Mouse (Mus musculus): ENCODE measurements around the gene Dtnb. TPM values are rescaled to one million over a fixed set of nuclear protein-coding genes. Genes with fewer than 3 reads are reported as not detected.
A peak's percentile ranks its signal among the peaks of the same experiment; 100 is the strongest.
"Not testable (repeated sequence)": the region's sequence is repeated elsewhere in the genome, so short reads cannot be mapped to it uniquely, and the experiment has no call there.

Gene Dtnb
- polyA plus RNA-seq, 1 experiment: 1.6 TPM

DNA sequence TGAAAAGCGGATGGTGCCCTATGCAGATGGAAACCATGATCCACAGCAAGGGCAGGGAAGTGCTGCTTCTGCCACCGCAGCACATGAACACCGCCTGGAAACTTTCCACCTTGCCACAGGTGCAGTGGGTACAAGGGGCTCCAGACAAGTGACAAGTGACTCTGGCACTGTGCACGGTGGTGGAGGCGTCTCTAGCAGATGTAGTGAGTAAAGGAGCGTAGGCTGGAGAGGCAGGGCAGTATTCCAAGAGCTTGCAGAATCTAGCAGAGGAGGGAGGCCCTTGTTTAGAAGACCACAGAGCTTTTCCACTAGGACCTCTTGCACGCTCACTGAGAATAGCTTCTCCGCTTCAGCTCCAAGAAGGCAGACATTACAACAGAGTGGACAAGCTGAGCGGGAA, 102.7 kb downstream of the Dtnb start:
- no peak overlapping the region for H3K27ac ChIP-seq (ENCODE audit: insufficient read depth, low read depth, low read length)
- no peak overlapping the region for H3K4me3 ChIP-seq (ENCODE audit: insufficient read depth, low read length)
- TF ChIP-seq CTCF (IDR thresholded peaks at IDR 0.05; ENCODE audit: low read depth, low read length): no peak
- peaks cover 3% of the 10 kb centered on the region; the same call in 1 of the 2 replicates for H3K4me1 ChIP-seq (ENCODE audit: control insufficient read depth, insufficient read depth, low read length)

DNA sequence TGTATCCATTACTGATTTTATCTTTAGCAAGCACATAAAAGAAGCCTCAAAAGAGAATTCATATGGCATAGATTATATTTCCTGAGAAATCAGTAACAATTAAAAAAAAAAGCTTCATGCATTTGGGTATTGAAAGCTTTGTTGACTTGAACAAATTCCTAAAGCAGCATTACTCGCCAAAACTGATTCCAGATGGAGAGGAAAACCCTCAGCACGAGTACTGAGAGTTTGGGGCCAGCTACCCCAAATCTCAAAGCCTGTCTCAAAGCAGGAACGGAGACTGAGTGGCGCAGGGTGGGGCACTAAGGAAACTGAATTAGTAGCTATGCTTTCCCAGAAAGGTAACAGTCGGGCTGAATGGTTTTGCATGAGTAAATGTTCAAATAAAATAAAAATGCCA, 108.5 kb downstream of the Dtnb start:
- Histone ChIP-seq H3K4me3 (ENCODE audit: insufficient read depth, low read length) (no peak overlapping the region), H3K27ac (ENCODE audit: insufficient read depth, low read depth, low read length) (no peak overlapping the region), H3K4me1 (ENCODE audit: control insufficient read depth, insufficient read depth, low read length) (no peaks in the 10 kb centered on the region)
- no peak for TF ChIP-seq POLR2A (IDR thresholded peaks at IDR 0.05; ENCODE audit: borderline replicate concordance, low read depth, low read length)
- TF ChIP-seq CTCF (IDR thresholded peaks at IDR 0.05; ENCODE audit: low read depth, low read length): no peak

DNA sequence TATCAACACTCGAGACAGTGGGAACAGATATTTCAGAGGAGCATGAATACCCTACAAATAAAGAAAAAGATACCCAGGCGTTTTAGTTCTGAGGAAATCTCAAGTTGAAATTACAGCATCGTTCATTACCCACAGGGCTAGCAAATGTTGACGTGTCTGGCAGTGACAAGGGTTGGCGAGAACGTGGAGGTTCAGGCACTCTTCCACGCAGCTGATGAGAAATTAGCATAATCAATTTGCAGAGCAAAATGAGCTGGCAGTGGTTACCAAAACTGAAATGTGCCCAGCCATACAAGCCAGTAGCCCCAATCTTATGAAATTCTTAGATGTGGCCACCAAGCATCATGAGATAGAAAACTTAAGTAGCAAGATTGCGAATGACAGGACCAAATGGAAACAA, 110.9 kb downstream of the Dtnb start:
- Histone ChIP-seq H3K27ac (ENCODE audit: insufficient read depth, low read depth, low read length) (no peak overlapping the region), H3K4me3 (ENCODE audit: insufficient read depth, low read length) (no peak overlapping the region), H3K4me1 (ENCODE audit: control insufficient read depth, insufficient read depth, low read length) (peaks cover 11% of the 10 kb centered on the region)
- no peak for TF ChIP-seq POLR2A (IDR thresholded peaks at IDR 0.05; ENCODE audit: borderline replicate concordance, low read depth, low read length)
- TF ChIP-seq CTCF (IDR thresholded peaks at IDR 0.05; ENCODE audit: low read depth, low read length): no peak

DNA sequence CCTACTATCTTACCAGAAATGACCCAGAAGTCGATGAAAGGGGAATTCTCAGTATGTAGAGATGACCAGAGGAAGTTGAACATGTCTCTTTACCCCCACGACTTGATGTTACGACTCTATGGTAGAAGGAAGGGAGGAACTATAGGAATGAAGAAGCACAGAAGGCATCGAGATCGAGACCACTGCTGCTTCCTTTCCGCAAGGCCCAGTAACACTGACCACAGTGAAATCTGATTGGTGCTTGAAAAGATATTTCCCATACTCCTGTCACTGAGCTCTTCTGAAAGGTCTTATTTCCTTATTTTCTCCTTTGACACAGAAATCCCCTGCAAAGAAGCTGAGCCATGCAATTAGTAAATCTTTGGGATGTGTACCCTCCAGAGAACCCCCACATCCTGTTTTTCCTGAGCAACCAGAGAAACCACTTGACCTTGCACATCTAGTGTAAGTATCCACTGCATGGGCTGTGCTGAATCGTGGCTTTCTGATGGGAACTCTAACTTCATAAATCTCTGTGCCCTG, 114.3 kb downstream of the Dtnb start:
- TF ChIP-seq POLR2A (IDR thresholded peaks at IDR 0.05; ENCODE audit: borderline replicate concordance, low read depth, low read length): no peak
- no peak for TF ChIP-seq CTCF (IDR thresholded peaks at IDR 0.05; ENCODE audit: low read depth, low read length)
- Histone ChIP-seq H3K4me3 (ENCODE audit: insufficient read depth, low read length) (no peak overlapping the region), H3K27ac (ENCODE audit: insufficient read depth, low read depth, low read length) (peak overlapping the region; percentile 77), H3K4me1 (ENCODE audit: control insufficient read depth, insufficient read depth, low read length) (peaks cover 11% of the 10 kb centered on the region)

DNA sequence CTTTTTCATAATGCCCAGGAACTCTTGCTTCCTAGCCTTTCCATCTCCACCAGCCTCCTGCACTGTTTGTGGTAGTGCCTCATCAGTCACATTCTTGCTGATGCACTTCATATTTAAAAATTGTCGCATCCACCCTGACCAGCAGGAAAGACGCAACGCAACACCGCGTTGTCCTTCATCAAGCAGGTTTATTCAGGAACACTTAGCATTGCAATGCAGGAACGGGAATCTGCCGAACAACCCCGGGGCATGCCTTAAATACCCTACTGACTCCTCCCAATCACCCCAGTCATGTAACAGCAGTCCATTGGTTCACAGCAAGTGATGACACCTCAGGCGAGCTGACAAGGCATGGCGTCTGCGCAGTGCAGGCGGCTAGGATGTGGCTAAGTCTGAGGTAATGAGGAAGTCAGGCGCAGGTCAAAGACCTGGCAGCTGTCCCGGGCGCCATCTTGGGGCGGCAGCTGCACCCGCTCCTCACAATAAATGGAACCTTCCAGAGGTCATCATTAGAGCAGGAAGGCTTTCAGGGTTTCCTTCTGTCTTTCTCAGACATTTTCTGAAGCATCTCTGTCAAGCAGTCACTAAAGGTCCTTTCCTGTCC, 118.8 kb downstream of the Dtnb start:
- H3K4me3 ChIP-seq (ENCODE audit: insufficient read depth, low read length); H3K27ac ChIP-seq (ENCODE audit: insufficient read depth, low read depth, low read length): not testable (repeated sequence)
- H3K4me1 ChIP-seq (ENCODE audit: control insufficient read depth, insufficient read depth, low read length): peaks cover 10% of the 10 kb centered on the region

DNA sequence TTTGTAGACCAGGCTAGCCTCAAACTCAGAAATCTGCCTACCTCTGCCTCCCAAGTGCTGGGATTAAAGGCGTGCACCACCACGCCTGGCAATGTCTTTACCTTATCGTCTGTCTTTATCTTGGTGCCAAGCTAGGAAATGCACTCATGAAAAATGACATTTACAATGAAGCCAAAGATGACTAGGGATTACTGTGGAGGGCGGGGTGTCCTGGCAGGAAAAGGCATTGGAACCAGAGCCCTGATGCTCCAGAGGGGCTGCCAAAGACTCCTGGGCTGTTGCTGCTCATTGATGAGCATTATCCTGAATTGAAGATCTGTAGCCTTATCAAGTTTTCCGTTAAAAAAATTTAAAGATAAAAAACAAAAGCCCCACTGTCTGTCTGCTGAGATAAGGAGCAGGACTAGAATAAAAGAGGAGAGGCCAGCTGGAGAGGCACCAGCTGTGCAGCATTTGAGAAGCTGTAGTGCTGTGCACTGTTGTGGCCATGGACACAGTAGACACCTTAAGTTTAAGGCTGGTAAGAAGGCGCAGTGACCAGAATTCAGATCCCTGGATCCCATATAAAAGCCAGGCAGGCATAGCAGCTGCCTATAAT, 120.7 kb downstream of the Dtnb start:
- H3K4me3 ChIP-seq (ENCODE audit: insufficient read depth, low read length): no peak overlapping the region

DNA sequence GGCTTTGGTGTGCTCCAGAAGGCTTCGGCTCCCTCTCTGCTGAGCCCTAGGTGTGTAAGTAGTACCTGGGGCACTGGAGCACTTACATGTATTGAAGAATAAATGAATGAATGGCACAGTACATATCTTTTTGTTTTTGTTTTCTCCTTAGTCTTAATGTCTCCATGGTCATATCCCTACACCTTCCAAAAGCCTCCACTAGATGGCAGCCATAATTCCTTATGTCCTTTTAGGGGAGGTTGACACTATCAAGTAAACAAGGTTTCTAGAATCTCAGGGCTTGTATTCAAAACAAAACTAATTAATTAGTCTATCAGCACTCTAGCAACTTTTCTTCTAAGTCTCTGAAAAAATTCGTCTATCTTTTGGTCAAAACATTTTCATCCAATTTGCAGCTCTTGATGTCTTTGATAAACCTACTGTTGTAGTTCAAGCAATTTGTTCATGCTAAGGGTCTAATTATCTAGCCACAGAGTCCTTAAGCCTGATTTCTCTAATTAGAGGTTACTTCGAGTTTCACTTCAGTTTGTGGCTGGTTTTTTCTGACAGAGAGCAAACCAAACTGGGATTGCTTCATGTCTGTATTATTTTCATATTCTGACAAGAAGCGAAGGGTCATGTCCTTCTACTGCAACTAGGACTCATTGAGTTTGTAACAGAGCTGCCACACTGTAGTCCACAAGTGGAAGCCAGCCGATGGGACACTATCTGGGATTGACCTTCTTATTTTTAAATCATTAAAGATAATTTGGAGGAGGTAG, 123.7 kb downstream of the Dtnb start:
- Histone ChIP-seq H3K4me1 (ENCODE audit: control insufficient read depth, insufficient read depth, low read length) (peaks cover 25% of the 10 kb centered on the region), H3K27ac (ENCODE audit: insufficient read depth, low read depth, low read length) (peak overlapping the region; percentile 48), H3K4me3 (ENCODE audit: insufficient read depth, low read length) (no peak overlapping the region)
- TF ChIP-seq CTCF (IDR thresholded peaks at IDR 0.05; ENCODE audit: low read depth, low read length): no peak
- no peak for TF ChIP-seq POLR2A (IDR thresholded peaks at IDR 0.05; ENCODE audit: borderline replicate concordance, low read depth, low read length)

More for the DNA sequence above, 120.7 kb downstream of the Dtnb start:
- Histone ChIP-seq H3K27ac (ENCODE audit: insufficient read depth, low read depth, low read length) (no peak overlapping the region), H3K4me1 (ENCODE audit: control insufficient read depth, insufficient read depth, low read length) (peaks cover 11% of the 10 kb centered on the region)
- no peak for TF ChIP-seq POLR2A (IDR thresholded peaks at IDR 0.05; ENCODE audit: borderline replicate concordance, low read depth, low read length)
- no peak for TF ChIP-seq CTCF (IDR thresholded peaks at IDR 0.05; ENCODE audit: low read depth, low read length)

DNA sequence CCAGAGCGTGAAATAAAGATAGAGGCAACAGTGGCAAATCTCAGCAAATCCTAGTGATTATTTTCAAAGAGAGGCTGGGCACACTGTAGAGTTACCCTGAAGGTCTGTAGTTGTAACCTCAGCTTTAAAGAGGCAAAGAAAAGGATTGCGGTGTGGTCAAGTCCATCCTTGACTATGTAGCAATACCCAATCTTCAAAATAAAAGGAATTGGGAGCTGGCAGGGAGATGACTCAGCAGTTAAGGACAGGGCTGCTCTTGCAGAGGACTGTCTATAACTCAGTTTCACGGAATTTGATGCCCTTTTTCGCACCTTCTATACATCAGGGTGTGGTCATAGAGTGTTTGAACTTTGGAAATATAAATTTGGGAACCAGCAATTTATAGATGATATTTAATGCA, 128.3 kb downstream of the Dtnb start:
- Histone ChIP-seq H3K4me1 (ENCODE audit: control insufficient read depth, insufficient read depth, low read length) (peaks cover 25% of the 10 kb centered on the region), H3K4me3 (ENCODE audit: insufficient read depth, low read length) (no peak overlapping the region), H3K27ac (ENCODE audit: insufficient read depth, low read depth, low read length) (no peak overlapping the region)
- TF ChIP-seq CTCF (IDR thresholded peaks at IDR 0.05; ENCODE audit: low read depth, low read length) (no peak), POLR2A (IDR thresholded peaks at IDR 0.05; ENCODE audit: borderline replicate concordance, low read depth, low read length) (no peak)

DNA sequence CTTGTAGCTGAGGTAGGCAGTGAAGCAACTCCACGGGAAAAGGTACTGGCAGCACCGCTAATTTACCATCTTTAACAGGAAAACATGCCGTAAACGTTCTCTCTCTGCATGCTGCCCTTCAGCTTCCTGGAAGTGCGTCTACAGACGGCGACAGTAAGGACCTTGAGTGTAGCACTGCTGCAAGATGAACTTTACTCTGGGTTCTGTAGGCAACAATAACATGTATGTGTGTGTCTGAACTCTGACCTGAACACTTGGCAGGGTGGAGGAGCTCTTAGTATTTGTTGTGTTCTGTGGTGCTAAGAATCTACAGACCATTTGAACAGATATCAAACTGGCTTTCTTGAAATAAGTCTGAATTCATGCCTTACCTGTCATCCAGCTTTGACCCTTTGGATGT, 130.7 kb downstream of the Dtnb start:
- Histone ChIP-seq H3K27ac (ENCODE audit: insufficient read depth, low read depth, low read length) (no peak overlapping the region), H3K4me1 (ENCODE audit: control insufficient read depth, insufficient read depth, low read length) (peaks cover 14% of the 10 kb centered on the region), H3K4me3 (ENCODE audit: insufficient read depth, low read length) (no peak overlapping the region)
- no peak for TF ChIP-seq CTCF (IDR thresholded peaks at IDR 0.05; ENCODE audit: low read depth, low read length)
- no peak for TF ChIP-seq POLR2A (IDR thresholded peaks at IDR 0.05; ENCODE audit: borderline replicate concordance, low read depth, low read length)

DNA sequence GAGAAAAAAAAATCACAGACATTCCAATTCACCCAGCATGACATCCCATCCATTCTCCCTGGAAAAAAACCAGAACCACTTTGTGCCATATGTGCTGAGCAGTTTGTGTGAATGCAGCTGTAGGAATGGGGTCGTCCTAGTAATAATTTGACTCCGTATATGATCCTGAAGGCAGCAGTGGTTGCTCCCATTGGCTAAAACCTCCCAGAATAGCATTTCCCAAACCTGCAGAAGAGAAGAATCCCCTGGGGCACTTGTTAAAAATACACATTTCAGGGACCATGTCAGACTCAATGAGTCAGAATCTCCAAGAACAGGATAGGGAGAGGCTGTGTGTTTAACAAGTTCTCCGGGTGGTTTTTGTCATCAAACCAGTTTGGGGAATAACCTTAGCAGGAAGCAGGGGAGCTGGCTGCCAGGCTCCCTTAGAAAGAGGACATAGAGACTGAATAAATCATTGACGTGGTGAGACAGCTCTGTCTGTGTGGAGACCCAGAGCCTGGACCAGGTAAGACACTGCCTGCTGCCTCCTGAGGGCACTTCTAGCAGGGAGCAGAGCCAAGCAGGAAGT, 147.1 kb downstream of the Dtnb start:
- TF ChIP-seq POLR2A (IDR thresholded peaks at IDR 0.05; ENCODE audit: borderline replicate concordance, low read depth, low read length) (no peak), CTCF (IDR thresholded peaks at IDR 0.05; ENCODE audit: low read depth, low read length) (no peak)

More for the DNA sequence above, 147.1 kb downstream of the Dtnb start:
- no peak overlapping the region for H3K4me3 ChIP-seq (ENCODE audit: insufficient read depth, low read length)
- no peak overlapping the region for H3K27ac ChIP-seq (ENCODE audit: insufficient read depth, low read depth, low read length)
- H3K4me1 ChIP-seq (ENCODE audit: control insufficient read depth, insufficient read depth, low read length): peaks cover 2% of the 10 kb centered on the region

Measured in bone marrow macrophage, adult 2 months (primary cell).